In the genomic region with DNA sequence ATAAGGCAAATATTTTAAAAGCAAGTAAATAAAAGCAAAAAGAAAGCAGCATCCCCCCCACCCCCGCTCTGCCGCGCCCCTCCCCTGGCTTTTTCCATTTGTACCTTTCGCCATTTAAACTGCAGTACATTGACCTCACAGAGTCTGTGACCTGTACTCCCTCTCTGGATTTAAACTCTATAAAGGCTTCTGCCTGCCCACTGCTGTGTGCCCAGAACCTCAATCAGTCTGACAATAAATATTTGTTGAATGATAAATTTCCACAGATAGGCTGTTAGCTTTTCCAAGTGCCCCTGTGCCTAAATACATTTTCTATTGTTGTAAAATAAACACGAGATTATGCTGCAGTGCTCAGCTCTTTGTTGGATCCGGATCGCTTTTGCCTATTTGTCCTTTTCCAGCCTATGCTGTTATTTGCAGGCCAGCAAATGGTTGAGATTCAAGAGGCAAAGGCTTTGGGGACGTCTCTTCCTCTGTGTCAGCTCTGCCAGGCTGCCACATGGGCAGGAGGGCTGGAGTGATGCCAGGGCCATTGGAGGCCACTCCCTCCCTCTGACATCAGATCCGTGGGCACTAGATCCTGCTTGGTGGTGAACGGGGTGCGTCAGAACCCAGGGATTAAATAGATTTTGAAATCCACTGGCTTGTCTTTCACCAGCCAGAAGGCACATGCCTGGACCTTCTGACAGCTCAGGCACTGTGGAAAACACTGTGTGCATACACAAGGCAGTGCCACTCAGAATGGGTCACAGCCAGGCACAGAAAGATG, we compare ENCODE assay signal across 9 mouse cellular contexts.
A peak's percentile ranks its signal among the peaks of the same experiment; 100 is the strongest.
DNase-seq lines count a peak whose midpoint lies in the region; ATAC-seq and TF ChIP-seq lines count a peak whose summit lies in the region.
"Had no signal": no experiment of that assay in that cellular context is flagged by ENCODE, and none has a peak within 500 bp of the region (broad histone marks: within the 10 kb centered on the region; RNA-seq: fewer than 3 reads in every experiment).

No protein-coding gene starts in this region.

- no peak overlapping the region for H3K4me2 ChIP-seq in forebrain, embryonic 13.5 days
- 0 out of 2 replicates have a peak overlapping the region, but pooled peaks have one; percentile 8 for H3K4me2 ChIP-seq in heart, postnatal 0 days (ENCODE audit: low read depth, low read length)
- H3K4me2 ChIP-seq in midbrain, embryonic 13.5 days (replicated peaks), result no peak overlapping the region
- H3K4me2 ChIP-seq: limb, embryonic 15.5 days had no signal

- no peaks in the 10 kb centered on the region for H3K36me3 ChIP-seq in forebrain, embryonic 13.5 days (ENCODE audit: poor library complexity, severe bottlenecking)
- no peaks in the 10 kb centered on the region for H3K36me3 ChIP-seq in heart, postnatal 0 days (replicated peaks; ENCODE audit: control insufficient read depth, insufficient read depth, low read length)
- H3K36me3 ChIP-seq in midbrain, embryonic 13.5 days, result no peaks in the 10 kb centered on the region
- H3K36me3 ChIP-seq: limb, embryonic 15.5 days had no signal

- peak overlapping the region; percentile 82 for H3K27ac ChIP-seq in forebrain, embryonic 13.5 days
- H3K27ac ChIP-seq in heart, postnatal 0 days (ENCODE audit: low read depth), result peak overlapping the region; percentile 63
- H3K27ac ChIP-seq in midbrain, embryonic 13.5 days, result peak overlapping the region; percentile 69
- H3K27ac ChIP-seq: limb, embryonic 15.5 days had no signal

- H3K9ac ChIP-seq in forebrain, embryonic 13.5 days, result peak overlapping the region; percentile 27; the same call in 1 of the 2 replicates
- H3K9ac ChIP-seq in heart, postnatal 0 days (replicated peaks; ENCODE audit: low read depth, low read length), result no peak overlapping the region
- no peak overlapping the region for H3K9ac ChIP-seq in midbrain, embryonic 13.5 days (replicated peaks)
- H3K9ac ChIP-seq: limb, embryonic 15.5 days had no signal

- H3K4me3 ChIP-seq in forebrain, embryonic 13.5 days, result no peak overlapping the region
- H3K4me3 ChIP-seq in heart, postnatal 0 days (ENCODE audit: low read depth, low read length), result no peak overlapping the region
- no peak overlapping the region for H3K4me3 ChIP-seq in midbrain, embryonic 13.5 days (replicated peaks)
- H3K4me3 ChIP-seq: limb, embryonic 15.5 days had no signal

- WGBS in forebrain, embryonic 13.5 days, result 64% methylated on average over 11 of the region's 11 CpGs
- WGBS in heart, postnatal 0 days, result 58% methylated on average over 11 of the region's 11 CpGs
- 70% methylated on average over 11 of the region's 11 CpGs for WGBS in midbrain, embryonic 13.5 days

- H3K27me3 ChIP-seq in forebrain, embryonic 13.5 days, result no peaks in the 10 kb centered on the region
- H3K27me3 ChIP-seq in heart, postnatal 0 days (ENCODE audit: control insufficient read depth, insufficient read depth, low read length), result peaks cover 2% of the 10 kb centered on the region; the same call in 1 of the 2 replicates
- H3K27me3 ChIP-seq in midbrain, embryonic 13.5 days, result no peaks in the 10 kb centered on the region
- H3K27me3 ChIP-seq: limb, embryonic 15.5 days had no signal

- H3K4me1 ChIP-seq in forebrain, embryonic 13.5 days, result peaks cover 27% of the 10 kb centered on the region
- peaks cover 5% of the 10 kb centered on the region; the same call in 1 of the 2 replicates for H3K4me1 ChIP-seq in heart, postnatal 0 days (ENCODE audit: control insufficient read depth, insufficient read depth)
- H3K4me1 ChIP-seq in midbrain, embryonic 13.5 days (replicated peaks), result peaks cover 15% of the 10 kb centered on the region

- TF ChIP-seq EP300 in heart, postnatal 0 days (IDR thresholded peaks at IDR 0.05; ENCODE audit: low read depth), result no peak

- DNase-seq in Muller cell, postnatal 12 days (ENCODE audit: inconsistent ontology term), result peak; percentile 92
- peak; percentile 97 for DNase-seq in adrenal gland, postnatal 25 days
- DNase-seq in heart, postnatal 0 days (ENCODE audit: low spot score), result peak; percentile 86
- DNase-seq in layer of hippocampus, postnatal 14 days (ENCODE audit: low spot score in 2 of 2), result peak; percentile 83 to 89
- DNase-seq in urinary bladder, postnatal 25 days (ENCODE audit: low spot score), result peak; percentile 70
- DNase-seq in natural killer cell, adult 2 months (ENCODE audit: low spot score in 2 of 2), result no peak

- no peaks in the 10 kb centered on the region for H3K9me3 ChIP-seq in forebrain, embryonic 13.5 days (replicated peaks)
- H3K9me3 ChIP-seq in heart, postnatal 0 days (replicated peaks; ENCODE audit: control insufficient read depth, low read length), result no peaks in the 10 kb centered on the region
- H3K9me3 ChIP-seq in midbrain, embryonic 13.5 days, result no peaks in the 10 kb centered on the region
- H3K9me3 ChIP-seq: limb, embryonic 15.5 days had no signal

- TF ChIP-seq CTCF in heart, postnatal 0 days (IDR thresholded peaks at IDR 0.05; ENCODE audit: low read depth), result no peak

- peak; percentile 57 for ATAC-seq in forebrain, embryonic 13.5 days
- ATAC-seq in heart, postnatal 0 days (ENCODE audit: insufficient read depth, low read depth), result peak; percentile 72
- peak; percentile 15; the same call in 1 of the 2 replicates for ATAC-seq in midbrain, embryonic 13.5 days

Comparison
In these comparisons a context has a peak if more than half of its experiments do, and no peak if none do; other contexts are left out.
1. DNase-seq: peak in Muller cell, postnatal 12 days (single experiment), adrenal gland, postnatal 25 days (single experiment), heart, postnatal 0 days (single experiment), layer of hippocampus, postnatal 14 days (2 of 2) and urinary bladder, postnatal 25 days (single experiment); none in natural killer cell, adult 2 months (0 of 2).
2. ATAC-seq: peak in every context shown above with its lines; median percentile 72 in heart, postnatal 0 days; 57 in forebrain, embryonic 13.5 days; 15 in midbrain, embryonic 13.5 days.
3. Peak in every context shown above with its lines, with median percentiles within 50 percentile points of each other: H3K27ac ChIP-seq.